ENCODE assay signal across 9 mouse cellular contexts in the genomic region with DNA sequence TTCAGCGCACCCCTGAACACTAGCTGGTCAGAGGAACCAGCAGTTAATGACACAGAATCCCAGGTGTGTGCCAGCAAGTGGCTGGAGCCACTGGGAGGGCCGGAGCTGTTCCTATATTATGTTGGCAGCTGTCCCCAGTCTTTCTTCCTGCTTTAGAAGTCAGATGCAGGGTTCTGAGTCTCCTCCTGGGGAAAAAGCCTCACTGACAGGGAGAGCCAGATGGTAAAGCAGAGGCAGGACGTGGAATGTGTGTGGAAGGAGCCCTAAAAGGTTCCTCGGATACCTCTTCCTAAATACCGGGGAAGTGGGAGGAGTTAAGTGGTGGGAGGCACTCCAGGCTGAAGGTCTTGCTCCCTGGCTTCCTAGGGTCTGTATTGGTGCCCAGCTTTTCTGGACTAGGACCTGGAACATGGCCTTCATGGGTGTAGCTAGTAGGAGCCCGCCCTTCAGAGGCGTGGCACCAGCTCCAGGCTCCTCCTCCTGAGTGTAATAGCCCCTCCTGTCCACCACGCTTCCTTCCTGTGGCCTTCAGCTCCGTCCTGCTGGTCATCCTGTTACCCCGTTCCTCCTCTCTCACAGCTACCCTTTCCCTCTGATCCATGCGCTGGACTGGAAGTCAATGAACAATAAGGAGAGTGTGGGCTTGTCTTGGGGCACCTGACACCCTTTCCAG. TPM values are rescaled to one million over a fixed set of nuclear protein-coding genes. Genes with fewer than 3 reads are reported as not detected.
DNase-seq lines count a peak whose midpoint lies in the region; ATAC-seq and TF ChIP-seq lines count a peak whose summit lies in the region.
"Had no signal": no experiment of that assay in that cellular context is flagged by ENCODE, and none has a peak within 500 bp of the region (broad histone marks: within the 10 kb centered on the region; RNA-seq: fewer than 3 reads in every experiment).

No protein-coding gene starts in this region.

- H3K36me3 ChIP-seq in intestine, embryonic 16.5 days (ENCODE audit: control insufficient read depth, insufficient read depth, low read length): no peaks in the 10 kb centered on the region
- no peaks in the 10 kb centered on the region for H3K36me3 ChIP-seq in liver, embryonic 14.5 days (replicated peaks; ENCODE audit: control insufficient read depth, insufficient read depth, low read depth)
- H3K36me3 ChIP-seq in stomach, postnatal 0 days (ENCODE audit: control insufficient read depth, insufficient read depth, low read length): no peaks in the 10 kb centered on the region

- peaks cover 32% of the 10 kb centered on the region for H3K4me1 ChIP-seq in brown adipose tissue, adult 24 weeks (ENCODE audit: control insufficient read depth, insufficient read depth, insufficient read length, low read length)
- H3K4me1 ChIP-seq in intestine, embryonic 16.5 days (ENCODE audit: control insufficient read depth, insufficient read depth, low read length): peaks cover 43% of the 10 kb centered on the region
- peaks cover 3 to 17% of the 10 kb centered on the region in 2 experiments; a peak in 2 of 4 replicates for H3K4me1 ChIP-seq in liver, embryonic 14.5 days (replicated peaks; ENCODE audit: control insufficient read depth in 2 of 2, insufficient read depth in 2 of 2, low read length in 1 of 2)
- peaks cover 18% of the 10 kb centered on the region for H3K4me1 ChIP-seq in stomach, postnatal 0 days (replicated peaks; ENCODE audit: control insufficient read depth, insufficient read depth)

- 53% methylated on average over 11 of the region's 11 CpGs for WGBS in intestine, embryonic 16.5 days
- WGBS in liver, embryonic 14.5 days (ENCODE audit: insufficient replicate concordance): 35% methylated on average over 11 of the region's 11 CpGs
- 44% methylated on average over 11 of the region's 11 CpGs for WGBS in stomach, postnatal 0 days

- peak; percentile 28; the same call in 1 of the 2 replicates for TF ChIP-seq CTCF in liver, embryonic 14.5 days (IDR thresholded peaks at IDR 0.05; ENCODE audit: low read depth)
- peak; percentile 38 for TF ChIP-seq CTCF in stomach, postnatal 0 days (IDR thresholded peaks at IDR 0.05; ENCODE audit: low read depth)

- H3K4me2 ChIP-seq in intestine, embryonic 16.5 days (ENCODE audit: low read depth, low read length): peak overlapping the region; percentile 33; the same call in 1 of the 2 replicates
- H3K4me2 ChIP-seq in liver, embryonic 14.5 days (ENCODE audit: low read depth): peak overlapping the region; percentile 21
- H3K4me2 ChIP-seq in stomach, postnatal 0 days (replicated peaks; ENCODE audit: low read depth): no peak overlapping the region; the same call in none of the 2 replicates

- peak; percentile 31 for ATAC-seq in intestine, embryonic 16.5 days
- ATAC-seq in liver, embryonic 14.5 days (ENCODE audit: insufficient read depth): peak; percentile 60; the same call in 1 of the 2 replicates
- peak; percentile 78 for ATAC-seq in stomach, postnatal 0 days (ENCODE audit: low FRiP score, low TSS enrichment)
- no peak for ATAC-seq in inflammation-experienced regulatory T-cells, adult 6 months

- no peak for TF ChIP-seq EP300 in liver, embryonic 14.5 days (IDR thresholded peaks at IDR 0.05; ENCODE audit: low read depth)
- TF ChIP-seq EP300 in stomach, postnatal 0 days (optimal IDR thresholded peaks at IDR 0.05): no peak

- H3K9me3 ChIP-seq in intestine, embryonic 16.5 days (ENCODE audit: control insufficient read depth, low read length): no peaks in the 10 kb centered on the region
- no peaks in the 10 kb centered on the region for H3K9me3 ChIP-seq in liver, embryonic 14.5 days (ENCODE audit: control insufficient read depth, low read length)
- no peaks in the 10 kb centered on the region for H3K9me3 ChIP-seq in stomach, postnatal 0 days (ENCODE audit: control insufficient read depth, low read length)

- peak overlapping the region; percentile 53 for H3K4me3 ChIP-seq in brown adipose tissue, adult 24 weeks (ENCODE audit: insufficient read depth, low read depth, low read length)
- H3K4me3 ChIP-seq in intestine, embryonic 16.5 days (ENCODE audit: low read length): peak overlapping the region; percentile 12; the same call in 1 of the 2 replicates
- no peak overlapping the region for H3K4me3 ChIP-seq in liver, embryonic 14.5 days (ENCODE audit: insufficient read depth in 1 of 2, low read depth in 2 of 2, low read length in 2 of 2)
- H3K4me3 ChIP-seq in stomach, postnatal 0 days (ENCODE audit: low read depth, low read length): 0 out of 2 replicates have a peak overlapping the region, but pooled peaks have one; percentile 0

- H3K9ac ChIP-seq in intestine, embryonic 16.5 days (ENCODE audit: low read depth, low read length): peak overlapping the region; percentile 32; the same call in 1 of the 2 replicates
- H3K9ac ChIP-seq in liver, embryonic 14.5 days (replicated peaks): no peak overlapping the region
- H3K9ac ChIP-seq in stomach, postnatal 0 days (ENCODE audit: low read length): no peak overlapping the region

- peak overlapping the region; percentile 93 for H3K27ac ChIP-seq in brown adipose tissue, adult 24 weeks (replicated peaks; ENCODE audit: low read depth, low read length)
- peak overlapping the region; percentile 78 for H3K27ac ChIP-seq in intestine, embryonic 16.5 days (ENCODE audit: low read length)
- no peak overlapping the region for H3K27ac ChIP-seq in liver, embryonic 14.5 days
- H3K27ac ChIP-seq in stomach, postnatal 0 days (replicated peaks): peak overlapping the region; percentile 56

- DNase-seq in R1 (ENCODE audit: low read depth, low spot score): peak; percentile 58
- no peak for DNase-seq in liver, embryonic 14.5 days (ENCODE audit: low read depth in 3 of 3, low spot score in 3 of 3)
- DNase-seq in stomach, postnatal 0 days (ENCODE audit: low spot score): peak; percentile 89
- no peak for DNase-seq in layer of hippocampus, postnatal 36 days
- DNase-seq in right cerebral cortex, postnatal 4 days: no peak

- H3K27me3 ChIP-seq in intestine, embryonic 16.5 days (replicated peaks; ENCODE audit: control insufficient read depth, insufficient read depth, low read length): no peaks in the 10 kb centered on the region
- no peaks in the 10 kb centered on the region for H3K27me3 ChIP-seq in liver, embryonic 14.5 days (ENCODE audit: control insufficient read depth, insufficient read depth, low read length)
- no peaks in the 10 kb centered on the region for H3K27me3 ChIP-seq in stomach, postnatal 0 days (ENCODE audit: control insufficient read depth, insufficient read depth, low read length)

RNA-seq across cellular contexts. Expression of a gene that starts 25.3 kb away (rescaled TPM):
- 4.5 and 5.9 TPM in 2 replicates for polyA plus RNA-seq in brown adipose tissue, adult 24 weeks (2012; ENCODE audit: insufficient read depth, insufficient read length, missing spikeins)
- polyA plus RNA-seq in intestine, embryonic 16.5 days (2015; fragmentation: Nextera tagmentation; extraction: Ambion mirVana): 5.6 and 7.9 TPM in 2 replicates
- 2.5 and 2.8 TPM in 2 replicates for polyA plus RNA-seq in liver, embryonic 14.5 days (2012; rRNA removed)
- polyA plus RNA-seq in liver, embryonic 14.5 days (2014; fragmentation: Nextera tagmentation; extraction: Ambion mirVana): 2.9 and 3.6 TPM in 2 replicates
- polyA plus RNA-seq in stomach, postnatal 0 days (2015; fragmentation: Nextera tagmentation; extraction: Ambion mirVana): 18.9 and 21.5 TPM in 2 replicates
- 100 to 1,000 TPM in 1 of 2 experiments, 10 to 100 TPM in 1; 92.0 to 104 TPM for total RNA-seq in layer of hippocampus, postnatal 36 days (2021)
- 10 to 100 TPM in 1 of 3 experiments, 1 to 10 TPM in 2; 4.1 to 12.6 (median 8.6) TPM for polyA plus RNA-seq in inflammation-experienced regulatory T-cells, adult 6 months (2017; shearing (Covaris generic))

RNA-seq across cellular contexts. Expression of a gene that starts 33.6 kb away (rescaled TPM):
- polyA plus RNA-seq in brown adipose tissue, adult 24 weeks (2012; ENCODE audit: insufficient read depth, insufficient read length, missing spikeins): 2,071 and 2,182 TPM in 2 replicates
- 900 and 957 TPM in 2 replicates for polyA plus RNA-seq in intestine, embryonic 16.5 days (2015; fragmentation: Nextera tagmentation; extraction: Ambion mirVana)
- 139 and 170 TPM in 2 replicates for polyA plus RNA-seq in liver, embryonic 14.5 days (2012; rRNA removed)
- polyA plus RNA-seq in liver, embryonic 14.5 days (2014; fragmentation: Nextera tagmentation; extraction: Ambion mirVana): 631 and 642 TPM in 2 replicates
- 814 and 865 TPM in 2 replicates for polyA plus RNA-seq in stomach, postnatal 0 days (2015; fragmentation: Nextera tagmentation; extraction: Ambion mirVana)
- total RNA-seq in layer of hippocampus, postnatal 36 days (2021): 100 to 1,000 TPM; 357 to 419 TPM
- 100 to 1,000 TPM; 235 to 309 (median 282) TPM for polyA plus RNA-seq in inflammation-experienced regulatory T-cells, adult 6 months (2017; shearing (Covaris generic))

RNA-seq across cellular contexts. Expression of a gene that starts 38.2 kb away (rescaled TPM):
- polyA plus RNA-seq in brown adipose tissue, adult 24 weeks (2012; ENCODE audit: insufficient read depth, insufficient read length, missing spikeins): not detected in 2 replicates
- 0.20 and 0.24 TPM in 2 replicates for polyA plus RNA-seq in intestine, embryonic 16.5 days (2015; fragmentation: Nextera tagmentation; extraction: Ambion mirVana)
- 0.01 and 0.06 TPM in 2 replicates for polyA plus RNA-seq in liver, embryonic 14.5 days (2012; rRNA removed)
- polyA plus RNA-seq in liver, embryonic 14.5 days (2014; fragmentation: Nextera tagmentation; extraction: Ambion mirVana): 0.04 TPM in 1 of 2 replicates, not detected in the other
- polyA plus RNA-seq in stomach, postnatal 0 days (2015; fragmentation: Nextera tagmentation; extraction: Ambion mirVana): 0.01 TPM in 1 of 2 replicates, not detected in the other
- total RNA-seq in layer of hippocampus, postnatal 36 days (2021): under 1 TPM; 0.30 to 0.33 TPM
- polyA plus RNA-seq in inflammation-experienced regulatory T-cells, adult 6 months (2017; shearing (Covaris generic)): under 1 TPM in 1 of 3 experiments, not detected in 2; 0.10 TPM
- total RNA-seq: gastrocnemius, postnatal 36 days had no signal

RNA-seq across cellular contexts. Expression of a gene that starts 47.9 kb away (rescaled TPM):
- not detected in 2 replicates for polyA plus RNA-seq in brown adipose tissue, adult 24 weeks (2012; ENCODE audit: insufficient read depth, insufficient read length, missing spikeins)
- polyA plus RNA-seq in intestine, embryonic 16.5 days (2015; fragmentation: Nextera tagmentation; extraction: Ambion mirVana): not detected in 2 replicates
- polyA plus RNA-seq in liver, embryonic 14.5 days (2012; rRNA removed): not detected in 2 replicates
- polyA plus RNA-seq in liver, embryonic 14.5 days (2014; fragmentation: Nextera tagmentation; extraction: Ambion mirVana): not detected in 2 replicates
- 0.08 and 0.13 TPM in 2 replicates for polyA plus RNA-seq in stomach, postnatal 0 days (2015; fragmentation: Nextera tagmentation; extraction: Ambion mirVana)
- not detected for total RNA-seq in layer of hippocampus, postnatal 36 days (2021)
- polyA plus RNA-seq in inflammation-experienced regulatory T-cells, adult 6 months (2017; shearing (Covaris generic)): not detected
- total RNA-seq: gastrocnemius, postnatal 36 days had no signal

Comparison
In these comparisons a context has a peak if more than half of its experiments do, and no peak if none do; other contexts are left out.
1. DNase-seq: peak in R1 (single experiment) and stomach, postnatal 0 days (single experiment); none in liver, embryonic 14.5 days (0 of 3), layer of hippocampus, postnatal 36 days (0 of 2) and right cerebral cortex, postnatal 4 days (single experiment).
2. H3K4me3 ChIP-seq: peak in brown adipose tissue, adult 24 weeks (single experiment), intestine, embryonic 16.5 days (single experiment) and stomach, postnatal 0 days (single experiment); none in liver, embryonic 14.5 days (0 of 2).